ENCODE assay signal across 8 mouse cellular contexts in the genomic region with DNA sequence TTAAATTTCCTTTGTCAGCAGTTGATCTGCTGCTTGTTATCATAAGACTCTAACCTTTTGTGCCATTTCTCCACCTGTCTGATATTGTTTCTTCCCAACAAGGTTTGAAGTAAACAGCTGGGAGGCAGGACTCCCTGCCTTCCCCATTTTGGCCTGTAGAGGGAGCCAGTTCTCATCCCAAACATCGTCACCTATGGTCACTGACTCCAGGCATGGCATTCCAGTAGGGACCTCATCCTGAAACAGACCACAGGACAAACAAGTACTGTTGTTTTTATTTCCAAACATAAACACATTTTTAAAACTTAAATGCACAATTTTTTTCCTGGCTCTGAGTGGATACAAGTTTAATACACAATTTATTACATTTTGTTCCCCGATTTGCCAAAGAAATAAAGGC. TPM values are rescaled to one million over a fixed set of nuclear protein-coding genes. Genes with fewer than 3 reads are reported as not detected.
DNase-seq lines count a peak whose midpoint lies in the region; ATAC-seq and TF ChIP-seq lines count a peak whose summit lies in the region.

No protein-coding gene starts in this region.

- no peaks in the 10 kb centered on the region for H3K9me3 ChIP-seq in liver, embryonic 11.5 days (ENCODE audit: control insufficient read depth, low read length)

- H3K27ac ChIP-seq in liver, embryonic 11.5 days (ENCODE audit: low read depth, low read length), result no peak overlapping the region
- H3K27ac ChIP-seq in kidney, adult 2 months (ENCODE audit: insufficient read depth, low read depth, low read length), result no peak overlapping the region

- H3K9ac ChIP-seq in liver, embryonic 11.5 days (ENCODE audit: low read depth, low read length), result no peak overlapping the region

- 57% methylated on average over 2 of the region's 2 CpGs for WGBS in liver, embryonic 11.5 days
- WGBS in kidney, adult 2 months, result 51% methylated on average over 2 of the region's 2 CpGs

- peak; percentile 52 for DNase-seq in liver
- DNase-seq in liver, embryonic 11.5 days (ENCODE audit: low spot score), result no peak
- DNase-seq in adrenal gland, postnatal 14 days, result peak; percentile 69
- DNase-seq in embryo, embryonic 10.5 days (ENCODE audit: low spot score), result peak; percentile 83
- DNase-seq in kidney, adult 2 months, result peak; percentile 66
- peak; percentile 53 for DNase-seq in left cerebral cortex, postnatal 4 days
- DNase-seq in retina, embryonic 14.5 days (ENCODE audit: low spot score), result peak; percentile 87
- peak; percentile 40 for DNase-seq in urinary bladder, postnatal 25 days (ENCODE audit: low spot score)

- H3K36me3 ChIP-seq in liver, embryonic 11.5 days (ENCODE audit: control insufficient read depth, insufficient read depth, low read length), result no peaks in the 10 kb centered on the region
- H3K36me3 ChIP-seq in kidney, adult 2 months (ENCODE audit: control insufficient read depth, insufficient read depth, low read length), result no peaks in the 10 kb centered on the region

- ATAC-seq in liver, embryonic 11.5 days (replicated peaks; ENCODE audit: low FRiP score), result no peak

- no peaks in the 10 kb centered on the region for H3K4me1 ChIP-seq in liver, embryonic 11.5 days (replicated peaks; ENCODE audit: control insufficient read depth, insufficient read depth, low read length)
- no peaks in the 10 kb centered on the region for H3K4me1 ChIP-seq in kidney, adult 2 months (ENCODE audit: control insufficient read depth, insufficient read depth, low read length)

- TF ChIP-seq POLR2A in kidney, adult 2 months (IDR thresholded peaks at IDR 0.05; ENCODE audit: low read depth, low read length), result no peak

- H3K4me2 ChIP-seq in liver, embryonic 11.5 days, result no peak overlapping the region

- no peaks in the 10 kb centered on the region for H3K27me3 ChIP-seq in liver, embryonic 11.5 days (replicated peaks; ENCODE audit: control insufficient read depth, insufficient read depth, low read length)
- no peaks in the 10 kb centered on the region for H3K27me3 ChIP-seq in kidney, adult 2 months (replicated peaks; ENCODE audit: control insufficient read depth, insufficient read depth, low read length)

- TF ChIP-seq CTCF in kidney, adult 2 months (conservative IDR thresholded peaks at IDR 0.05; ENCODE audit: insufficient read depth, insufficient read length, low read depth, low read length), result peak; percentile 95

- H3K4me3 ChIP-seq in liver, embryonic 11.5 days (ENCODE audit: low read depth, low read length), result no peak overlapping the region
- no peak overlapping the region for H3K4me3 ChIP-seq in kidney, adult 2 months (ENCODE audit: insufficient read depth, low read depth, low read length)

- intact Hi-C loops in left cerebral cortex, postnatal 4 days (cut with DNase I), result no loop called here

RNA-seq across cellular contexts. Expression of gene Tdrd5, which starts 40.1 kb away (rescaled TPM):
- polyA plus RNA-seq in liver, embryonic 11.5 days (2014; fragmentation: Nextera tagmentation; extraction: Ambion mirVana), result 0.13 and 0.44 TPM in 2 replicates
- total RNA-seq in adrenal gland, postnatal 14 days (2021), result 0.11 TPM in 1 of 2 replicates, not detected in the other
- 2.8 and 3.4 TPM in 2 replicates for polyA plus RNA-seq in kidney, adult 2 months (2012; rRNA removed)
- 1 to 10 TPM; 3.5 to 3.7 TPM for total RNA-seq in left cerebral cortex, postnatal 4 days (2021)

RNA-seq across cellular contexts. Expression of gene Nphs2, which starts 47.2 kb away (rescaled TPM):
- not detected in 2 replicates for polyA plus RNA-seq in liver, embryonic 11.5 days (2014; fragmentation: Nextera tagmentation; extraction: Ambion mirVana)
- 0.23 TPM in 1 of 2 replicates, not detected in the other for total RNA-seq in adrenal gland, postnatal 14 days (2021)
- 41.4 and 56.0 TPM in 2 replicates for polyA plus RNA-seq in kidney, adult 2 months (2012; rRNA removed)
- total RNA-seq in left cerebral cortex, postnatal 4 days (2021), result 1 to 10 TPM in 1 of 2 experiments, under 1 TPM in 1; 0.97 to 1.1 TPM

RNA-seq across cellular contexts. Expression of gene Fam163a, which starts 58.5 kb away (rescaled TPM):
- 0.26 and 0.43 TPM in 2 replicates for polyA plus RNA-seq in liver, embryonic 11.5 days (2014; fragmentation: Nextera tagmentation; extraction: Ambion mirVana)
- total RNA-seq in adrenal gland, postnatal 14 days (2021), result 11.0 and 12.2 TPM in 2 replicates
- 5.7 and 6.9 TPM in 2 replicates for polyA plus RNA-seq in kidney, adult 2 months (2012; rRNA removed)
- 1 to 10 TPM; 4.6 to 6.1 TPM for total RNA-seq in left cerebral cortex, postnatal 4 days (2021)
